Mouse (Mus musculus) forebrain, embryonic 16.5 days (tissue): ENCODE data around the gene Atg7. TPM values are rescaled to one million over a fixed set of nuclear protein-coding genes. Genes with fewer than 3 reads are reported as not detected.

Experiments
- ATAC-seq: fragments of 200-750 bp; cut with Nextera tagmentation; 2 replicates; pipeline ENCODE4 v1.8.0; 2017; ENCODE audit warnings: mild to moderate bottlenecking, moderate library complexity
- H3K27ac ChIP-seq: fragments of 300-500 bp; sonication (generic); 2 replicates; pipeline ENCODE4 v1.5.1; 2014; ENCODE audit warnings: low read length, control low read depth
- H3K27me3 ChIP-seq: fragments of 300-500 bp; sonication (generic); replicated peaks from 2 replicates; pipeline ENCODE4 v1.6.1; 2014; ENCODE audit warnings: low read length; ENCODE audit not compliant: control insufficient read depth, insufficient read depth
- H3K36me3 ChIP-seq: fragments of 300-500 bp; sonication (generic); 2 replicates; pipeline ENCODE4 v1.6.1; 2014; ENCODE audit not compliant: control insufficient read depth, insufficient read depth
- H3K4me1 ChIP-seq: fragments of 300-500 bp; sonication (generic); replicated peaks from 2 replicates; pipeline ENCODE4 v1.6.1; 2014; ENCODE audit warnings: low read length; ENCODE audit not compliant: control insufficient read depth, insufficient read depth
- H3K4me2 ChIP-seq: fragments of 300-500 bp; sonication (generic); 2 replicates; pipeline ENCODE4 v1.6.1; 2014; ENCODE audit warnings: mild to moderate bottlenecking, low read length, control low read depth
- H3K4me3 ChIP-seq: fragments of 300-500 bp; sonication (generic); replicated peaks from 2 replicates; pipeline ENCODE4 v1.5.1; 2014; ENCODE audit warnings: mild to moderate bottlenecking, low read length, control low read depth
- H3K9ac ChIP-seq: fragments of 300-500 bp; sonication (generic); replicated peaks from 2 replicates; pipeline ENCODE4 v1.6.1; 2014; ENCODE audit warnings: low read depth, low read length, control low read depth
- H3K9me3 ChIP-seq: fragments of 300-500 bp; sonication (generic); 2 replicates; pipeline ENCODE4 v1.6.1; 2016; ENCODE audit warnings: low read length; ENCODE audit not compliant: control insufficient read depth
- WGBS: fragments of 180-500 bp; shearing (Covaris S2); extraction: QIAGEN DNeasy Blood & Tissue Kit; methylation state at CpG from one replicate; pipeline ENCODE4 v1.1.7; 2014; 5-methylcytosine and 5-hydroxymethylcytosine counted together
- polyA plus RNA-seq: library from polyadenylated mRNA; unstranded; fragments of >200 nt; fragmentation: Nextera tagmentation; extraction: Ambion mirVana; gene quantifications from 2 replicates; pipeline ENCODE4 v1.2.1, GENCODE M21; 2015

The Atg7 gene
- polyA plus RNA-seq, 1 experiment from 2014 or later = 23.2 TPM

- WGBS = 28% methylated on average over 4 of the region's 4 CpGs
- H3K9ac ChIP-seq = no peak overlapping the region
- ATAC-seq = peak; percentile 47
Observed at GRCm38 (mm10) chr6:114846153-114846772, 203.4 kb downstream of the Atg7 start.

GRCm38 (mm10) chr6:114847582-114848174 is 204.8 kb downstream of the Atg7 start:
- Histone ChIP-seq H3K27ac (no peak overlapping the region), H3K4me1 (peaks cover 9% of the 10 kb centered on the region), H3K9me3 (no peaks in the 10 kb centered on the region), H3K4me2 (no peak overlapping the region), H3K27me3 (no peaks in the 10 kb centered on the region), H3K4me3 (no peak overlapping the region), H3K36me3 (no peaks in the 10 kb centered on the region), H3K9ac (no peak overlapping the region)
- 84% methylated on average over 12 of the region's 12 CpGs for WGBS
- ATAC-seq = no peak

More at GRCm38 (mm10) chr6:114846153-114846772, 203.4 kb downstream of the Atg7 start:
- H3K9me3 ChIP-seq = no peaks in the 10 kb centered on the region
- H3K36me3 ChIP-seq = no peaks in the 10 kb centered on the region
- H3K4me2 ChIP-seq = no peak overlapping the region
- no peaks in the 10 kb centered on the region for H3K27me3 ChIP-seq
- H3K4me3 ChIP-seq = no peak overlapping the region
- no peaks in the 10 kb centered on the region for H3K4me1 ChIP-seq
- H3K27ac ChIP-seq = no peak overlapping the region

- no peak overlapping the region for H3K4me2 ChIP-seq
- H3K4me1 ChIP-seq = peaks cover 9% of the 10 kb centered on the region
- H3K36me3 ChIP-seq = no peaks in the 10 kb centered on the region
- 68% methylated on average over 7 of the region's 7 CpGs for WGBS
- H3K27me3 ChIP-seq = no peaks in the 10 kb centered on the region
- no peak overlapping the region for H3K4me3 ChIP-seq
- no peaks in the 10 kb centered on the region for H3K9me3 ChIP-seq
- no peak overlapping the region for H3K9ac ChIP-seq
- ATAC-seq = no peak
- no peak overlapping the region for H3K27ac ChIP-seq
Observed at GRCm38 (mm10) chr6:114848761-114849160, 205.9 kb downstream of the Atg7 start.

GRCm38 (mm10) chr6:114849787-114850186 is 206.9 kb downstream of the Atg7 start:
- Histone ChIP-seq H3K27me3 (no peaks in the 10 kb centered on the region), H3K4me2 (no peak overlapping the region), H3K9ac (no peak overlapping the region), H3K4me1 (peaks cover 9% of the 10 kb centered on the region), H3K4me3 (no peak overlapping the region), H3K9me3 (no peaks in the 10 kb centered on the region), H3K36me3 (no peaks in the 10 kb centered on the region), H3K27ac (no peak overlapping the region)
- no peak for ATAC-seq
- 84% methylated on average over 8 of the region's 8 CpGs for WGBS

GRCm38 (mm10) chr6:114851688-114852087 is 208.8 kb downstream of the Atg7 start:
- WGBS = 38% methylated on average over 7 of the region's 7 CpGs
- no peaks in the 10 kb centered on the region for H3K27me3 ChIP-seq
- H3K4me1 ChIP-seq = peaks cover 9% of the 10 kb centered on the region
- no peak for ATAC-seq
- no peaks in the 10 kb centered on the region for H3K36me3 ChIP-seq
- no peak overlapping the region for H3K9ac ChIP-seq
- H3K4me2 ChIP-seq = no peak overlapping the region
- no peak overlapping the region for H3K27ac ChIP-seq
- no peak overlapping the region for H3K4me3 ChIP-seq
- H3K9me3 ChIP-seq = no peaks in the 10 kb centered on the region

GRCm38 (mm10) chr6:114852739-114853138 is 209.8 kb downstream of the Atg7 start:
- Histone ChIP-seq H3K4me3 (no peak overlapping the region), H3K27ac (no peak overlapping the region), H3K36me3 (no peaks in the 10 kb centered on the region), H3K27me3 (no peaks in the 10 kb centered on the region), H3K4me2 (no peak overlapping the region), H3K9ac (no peak overlapping the region), H3K9me3 (no peaks in the 10 kb centered on the region), H3K4me1 (peaks cover 9% of the 10 kb centered on the region)
- 0 out of 2 replicates have a peak, but pooled peaks have one; percentile 13 for ATAC-seq
- 26% methylated on average over 3 of the region's 3 CpGs for WGBS

GRCm38 (mm10) chr6:114854368-114854767 is 211.5 kb downstream of the Atg7 start:
- Histone ChIP-seq H3K27ac (no peak overlapping the region), H3K4me1 (peaks cover 9% of the 10 kb centered on the region)
- no peak for ATAC-seq

GRCm38 (mm10) chr6:114855644-114856043 is 212.7 kb downstream of the Atg7 start:
- Histone ChIP-seq H3K4me2 (no peak overlapping the region), H3K4me3 (no peak overlapping the region), H3K27ac (no peak overlapping the region), H3K9me3 (no peaks in the 10 kb centered on the region), H3K36me3 (no peaks in the 10 kb centered on the region), H3K4me1 (peaks cover 9% of the 10 kb centered on the region), H3K27me3 (no peaks in the 10 kb centered on the region), H3K9ac (no peak overlapping the region)
- WGBS = 73% methylated on average over 3 of the region's 3 CpGs
- no peak for ATAC-seq

More at GRCm38 (mm10) chr6:114854368-114854767, 211.5 kb downstream of the Atg7 start:
- no peak overlapping the region for H3K4me3 ChIP-seq
- no peaks in the 10 kb centered on the region for H3K36me3 ChIP-seq
- H3K9me3 ChIP-seq = no peaks in the 10 kb centered on the region
- no peak overlapping the region for H3K4me2 ChIP-seq
- no peaks in the 10 kb centered on the region for H3K27me3 ChIP-seq
- WGBS = 47% methylated on average over 2 of the region's 2 CpGs
- H3K9ac ChIP-seq = no peak overlapping the region

- H3K9me3 ChIP-seq = no peaks in the 10 kb centered on the region
- WGBS = 92% methylated on average over 4 of the region's 4 CpGs
- no peak overlapping the region for H3K9ac ChIP-seq
- no peak overlapping the region for H3K4me2 ChIP-seq
- peaks cover 9% of the 10 kb centered on the region for H3K4me1 ChIP-seq
- H3K27ac ChIP-seq = no peak overlapping the region
- ATAC-seq = no peak
- H3K27me3 ChIP-seq = no peaks in the 10 kb centered on the region
- no peaks in the 10 kb centered on the region; the same call in 1 of the 2 replicates for H3K36me3 ChIP-seq
- no peak overlapping the region for H3K4me3 ChIP-seq
Observed at GRCm38 (mm10) chr6:114856501-114856900, 213.6 kb downstream of the Atg7 start.
